Mouse (Mus musculus): ENCODE measurements around the gene Cacna1e.

Cacna1e gene

DNA sequence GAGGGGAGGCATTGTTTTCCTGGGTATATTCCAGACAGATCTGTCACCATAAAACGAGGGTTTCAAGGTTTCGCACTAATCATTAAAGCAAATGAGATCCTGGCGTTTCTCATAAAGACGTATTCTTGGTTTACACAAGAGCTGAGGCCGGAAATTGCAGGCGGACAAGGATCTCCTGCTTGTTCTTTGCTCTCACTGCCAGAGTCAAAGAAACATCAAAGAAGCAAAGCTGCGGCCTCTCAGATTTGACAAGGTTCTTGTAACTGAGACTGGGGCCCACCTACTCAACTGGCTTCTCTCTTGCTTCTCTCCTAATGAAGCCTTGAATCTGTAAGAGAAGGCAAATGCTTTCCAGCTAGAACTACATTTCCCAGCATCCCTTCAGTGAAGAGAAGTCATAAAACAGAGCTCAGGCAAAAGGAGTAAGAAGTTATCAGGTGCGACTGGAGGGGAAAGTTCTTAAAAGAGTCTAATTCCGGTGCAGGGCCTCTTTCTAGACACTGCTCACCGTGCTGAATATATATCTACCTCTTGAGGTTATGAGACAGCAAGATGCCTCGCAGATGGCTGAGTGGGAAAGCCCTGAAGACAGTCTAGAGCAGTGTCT lies 104.3 kb downstream of the Cacna1e start:
- no peak for DNase-seq

DNA sequence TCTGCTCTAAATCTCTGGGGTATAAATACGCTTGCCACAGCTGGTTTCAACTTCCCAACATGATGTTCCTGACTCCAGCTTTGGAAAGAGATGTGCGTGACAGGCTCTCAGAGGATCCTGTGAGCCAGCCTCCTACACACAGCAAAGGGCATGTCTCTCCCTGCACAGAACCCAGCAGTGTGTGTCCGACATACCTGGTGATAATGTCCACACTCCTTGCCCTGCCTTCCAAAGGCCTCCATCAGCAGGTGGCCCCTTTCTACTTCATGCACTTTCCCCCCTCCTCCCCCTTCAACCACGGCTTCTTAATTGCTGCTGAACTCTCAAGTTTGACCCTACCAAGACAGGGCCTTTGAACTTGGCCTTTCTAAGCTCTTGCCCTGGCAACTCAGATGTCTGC lies 108.0 kb downstream of the Cacna1e start:
- no peak for DNase-seq

DNA sequence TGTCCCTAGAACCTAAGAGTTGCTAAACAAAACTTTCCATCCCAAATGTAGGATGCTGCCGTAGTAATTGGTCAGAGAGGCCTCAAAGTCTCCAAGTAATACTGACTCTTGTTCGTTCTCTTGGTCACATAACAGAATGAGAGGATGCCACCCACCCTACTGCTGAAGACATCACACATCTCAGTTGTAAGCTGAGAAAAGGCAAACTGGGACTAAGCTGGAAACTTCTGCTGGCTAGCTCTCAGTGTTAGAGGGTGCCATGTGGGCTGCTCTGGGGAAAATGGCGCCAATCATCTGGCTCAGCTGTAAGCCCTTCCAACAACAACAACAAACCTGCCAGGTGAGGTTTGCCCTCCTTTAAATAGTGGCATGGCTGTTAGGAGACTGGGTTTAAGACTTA lies 109.8 kb downstream of the Cacna1e start:
- DNase-seq: no peak

DNA sequence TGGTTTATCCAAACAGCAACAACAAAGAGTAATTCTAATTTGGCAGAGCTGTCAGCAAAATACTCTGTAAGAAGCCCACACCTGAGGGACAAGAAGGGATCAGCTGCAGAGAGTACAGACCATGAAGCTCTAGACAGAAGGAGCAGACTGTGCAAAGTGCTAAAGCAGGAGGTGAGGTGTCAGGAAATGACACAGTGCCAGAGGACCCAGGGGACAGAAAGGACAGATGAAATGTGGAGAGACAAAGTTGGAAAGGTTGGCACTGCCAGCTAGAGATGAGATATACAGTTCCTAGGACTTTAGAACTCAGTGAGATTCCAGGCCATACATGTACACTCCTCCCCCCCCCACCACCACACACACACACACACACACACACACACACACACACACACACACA lies 113.2 kb downstream of the Cacna1e start:
- DNase-seq: no peak

DNA sequence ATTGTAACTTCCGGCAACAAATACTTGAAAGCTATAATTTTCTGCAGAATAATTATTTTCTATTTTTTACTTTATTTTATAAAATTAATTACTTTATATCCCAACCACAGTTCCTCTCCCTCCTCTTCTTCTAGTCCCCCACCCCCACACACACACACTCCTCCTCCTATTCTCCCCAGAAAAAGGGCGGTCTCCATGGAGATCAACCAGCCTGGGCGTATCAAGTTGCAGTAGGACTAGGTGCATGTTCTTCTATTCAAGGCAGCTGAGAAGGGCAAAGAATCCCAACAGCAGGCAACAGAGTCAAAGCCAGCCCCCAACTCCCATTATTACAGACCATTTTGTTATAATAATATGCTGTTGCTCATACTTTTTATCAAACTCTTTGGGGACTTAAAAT lies 113.8 kb downstream of the Cacna1e start:
- DNase-seq: no peak

DNA sequence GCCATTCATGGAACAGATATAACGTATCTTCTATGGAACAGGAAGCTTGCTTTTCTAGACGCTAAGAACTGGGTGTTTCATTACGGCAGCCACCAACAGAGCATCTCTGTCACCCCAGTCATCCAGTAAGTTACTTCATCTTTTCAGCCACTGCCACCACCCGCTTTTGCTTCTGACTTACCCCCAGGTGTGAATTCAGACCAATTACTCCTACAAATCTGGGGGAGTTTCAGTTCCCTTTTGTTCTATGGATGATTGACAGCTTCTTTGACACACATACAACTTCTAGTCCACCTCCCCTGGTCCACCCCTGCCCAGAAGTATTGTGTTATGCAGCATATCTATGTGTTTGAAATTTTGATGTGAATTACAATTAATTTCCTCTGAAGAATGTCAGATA lies 121.2 kb downstream of the Cacna1e start:
- no peak for DNase-seq

DNA sequence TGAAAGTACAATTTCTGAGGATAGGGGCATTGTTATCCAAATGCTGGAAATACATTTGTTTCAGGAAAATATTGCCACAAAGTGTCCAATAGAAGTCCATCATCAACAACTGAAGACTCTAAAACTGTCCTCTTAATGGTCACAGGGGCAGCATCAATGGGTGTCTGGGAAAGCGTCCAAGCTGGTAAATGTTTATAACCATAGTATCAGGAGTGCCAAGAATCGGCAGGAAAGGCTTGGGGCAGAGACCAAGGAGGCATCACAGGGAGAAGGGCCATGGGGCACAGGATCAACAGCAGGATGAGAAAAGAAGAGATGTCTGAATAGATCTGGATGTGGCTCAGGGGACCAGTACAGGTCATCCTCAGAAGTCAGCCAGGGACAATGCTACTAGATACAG lies 132.2 kb downstream of the Cacna1e start:
- peak; percentile 47 to 57 for DNase-seq

DNA sequence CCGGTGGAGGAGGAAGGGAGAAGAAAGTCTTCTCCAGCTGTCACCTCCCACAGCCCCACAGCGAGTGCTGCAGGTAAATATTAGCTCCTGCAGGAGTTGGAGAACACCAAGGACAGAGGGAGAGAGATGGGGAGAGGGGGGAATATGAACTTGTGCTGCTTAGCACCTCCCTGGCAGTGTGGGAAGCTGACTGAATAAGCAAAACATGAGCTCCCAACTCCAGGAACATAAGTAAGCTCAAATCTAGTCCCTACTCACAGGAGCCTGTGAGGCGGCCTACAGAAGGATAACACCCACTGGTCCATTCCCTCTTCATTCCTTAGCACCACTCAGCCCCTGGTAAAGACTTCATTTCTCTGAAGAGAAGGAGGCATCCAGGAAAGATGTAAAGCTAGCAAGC lies 135.8 kb downstream of the Cacna1e start:
- no peak for DNase-seq

DNA sequence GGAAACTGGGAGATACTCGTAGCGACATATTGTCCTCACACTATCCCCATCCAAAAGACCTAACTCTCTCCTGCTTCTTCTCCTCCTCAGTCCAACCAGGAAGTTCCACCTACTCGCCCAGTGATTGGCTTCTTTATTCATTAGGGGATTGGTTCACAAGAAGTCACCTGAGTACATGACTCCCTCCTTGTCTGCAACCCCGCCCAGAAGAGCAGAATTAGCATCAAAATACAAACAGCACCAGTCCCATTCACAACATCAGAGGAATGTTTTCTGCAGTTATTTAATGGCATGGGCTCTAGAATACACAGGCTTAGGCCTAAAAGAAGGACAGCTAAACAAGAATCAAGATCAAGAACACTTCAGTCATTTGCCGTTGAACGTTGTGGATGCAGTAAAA lies 139.1 kb downstream of the Cacna1e start:
- no peak for DNase-seq

DNA sequence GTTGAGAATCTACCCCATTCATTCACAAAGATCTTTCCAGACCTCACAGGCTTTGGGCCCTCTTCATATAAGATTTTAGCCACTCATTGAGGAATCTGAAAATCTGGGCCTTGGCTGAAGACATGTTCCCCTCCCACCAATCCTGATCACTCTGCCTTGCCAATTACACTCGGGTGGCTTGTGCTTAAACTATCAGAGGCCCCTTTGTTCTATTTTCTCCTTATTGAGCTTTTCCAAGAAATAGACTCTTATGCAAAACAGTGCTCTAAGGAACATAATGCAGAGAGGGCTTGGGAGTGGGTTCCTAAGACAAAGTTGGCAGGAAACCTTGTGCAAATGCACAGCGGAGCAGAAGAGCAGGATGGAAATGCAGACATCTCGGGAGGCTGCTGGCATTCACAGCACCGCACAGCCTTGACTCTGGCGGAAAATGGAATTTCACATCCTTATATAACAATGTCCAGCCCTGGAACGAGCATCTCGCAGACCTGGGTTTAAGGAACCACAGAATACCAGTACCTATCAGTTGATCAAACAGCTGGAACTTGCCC lies 153.8 kb downstream of the Cacna1e start:
- DNase-seq: no peak

DNA sequence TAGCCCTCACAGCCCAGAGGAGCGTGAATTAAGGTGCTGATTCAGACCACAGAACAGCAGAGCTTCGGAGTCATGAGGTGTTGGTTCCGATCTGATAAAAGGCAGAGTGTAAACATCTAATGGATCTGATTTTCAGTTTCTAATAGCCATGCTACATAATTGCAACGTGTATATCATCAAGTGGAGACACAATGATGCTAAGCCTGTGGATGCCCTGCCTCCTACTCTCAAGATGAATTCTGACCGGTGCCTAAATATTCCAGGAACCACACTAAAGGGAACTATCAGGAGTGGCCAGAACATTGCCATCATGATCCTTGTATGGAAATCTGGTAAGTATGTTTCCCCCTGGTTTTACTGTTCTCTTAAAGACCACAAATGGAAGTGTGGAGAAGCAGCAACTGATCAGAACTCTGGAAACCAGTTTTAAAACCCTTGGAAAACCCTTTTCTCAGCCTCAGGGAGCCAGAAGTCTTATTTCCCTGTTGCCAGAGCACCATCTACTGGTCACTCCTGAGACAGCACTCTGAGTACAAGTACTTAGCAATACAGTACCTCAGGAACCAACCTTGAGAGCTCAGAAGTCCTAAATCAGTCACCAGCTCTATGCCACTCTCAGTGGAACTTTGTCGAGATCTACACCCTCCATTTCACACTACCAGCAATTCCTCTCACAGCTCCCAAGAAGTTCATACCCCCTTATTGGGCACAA lies 154.9 kb downstream of the Cacna1e start:
- DNase-seq: peak; percentile 40 to 79

DNA sequence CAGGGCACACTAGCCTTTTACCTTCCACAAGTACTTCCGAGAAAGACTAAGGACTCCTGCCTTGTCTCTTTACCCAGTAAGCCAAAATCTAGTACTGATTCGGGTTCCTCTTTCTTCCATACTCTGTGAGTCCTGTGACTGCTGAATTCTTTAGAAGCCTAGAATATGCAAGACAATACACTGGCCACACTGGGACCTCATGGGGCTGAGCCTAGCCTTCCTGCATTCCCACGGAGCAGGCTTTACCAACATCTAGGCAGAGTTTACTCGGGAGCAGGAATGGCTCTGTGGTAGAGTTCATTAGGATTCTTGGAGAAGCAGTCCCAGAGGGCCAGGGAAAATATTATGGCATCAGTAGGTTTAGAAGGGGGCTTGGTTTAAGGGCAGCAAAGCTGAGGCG lies 155.6 kb downstream of the Cacna1e start:
- no peak for DNase-seq

DNA sequence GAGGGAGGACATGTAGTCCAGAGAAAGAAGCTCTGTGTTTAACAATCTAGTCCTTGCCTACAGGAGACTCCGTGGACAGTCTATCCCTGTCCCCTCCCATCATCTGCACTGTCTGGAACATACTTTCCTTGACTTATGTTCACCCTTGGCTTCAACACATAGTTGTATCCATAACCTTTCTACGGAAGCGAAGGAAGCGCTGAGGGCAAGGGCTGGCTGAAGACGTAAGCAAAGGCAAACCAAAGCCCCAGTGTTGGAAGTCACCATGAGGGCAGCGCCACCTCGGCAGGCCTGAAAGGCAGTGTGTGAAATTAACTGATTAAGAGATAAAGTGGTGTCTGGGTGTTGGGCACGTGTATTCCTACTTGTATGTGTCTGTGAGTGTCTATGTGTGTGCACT lies 156.6 kb downstream of the Cacna1e start:
- DNase-seq: no peak

DNA sequence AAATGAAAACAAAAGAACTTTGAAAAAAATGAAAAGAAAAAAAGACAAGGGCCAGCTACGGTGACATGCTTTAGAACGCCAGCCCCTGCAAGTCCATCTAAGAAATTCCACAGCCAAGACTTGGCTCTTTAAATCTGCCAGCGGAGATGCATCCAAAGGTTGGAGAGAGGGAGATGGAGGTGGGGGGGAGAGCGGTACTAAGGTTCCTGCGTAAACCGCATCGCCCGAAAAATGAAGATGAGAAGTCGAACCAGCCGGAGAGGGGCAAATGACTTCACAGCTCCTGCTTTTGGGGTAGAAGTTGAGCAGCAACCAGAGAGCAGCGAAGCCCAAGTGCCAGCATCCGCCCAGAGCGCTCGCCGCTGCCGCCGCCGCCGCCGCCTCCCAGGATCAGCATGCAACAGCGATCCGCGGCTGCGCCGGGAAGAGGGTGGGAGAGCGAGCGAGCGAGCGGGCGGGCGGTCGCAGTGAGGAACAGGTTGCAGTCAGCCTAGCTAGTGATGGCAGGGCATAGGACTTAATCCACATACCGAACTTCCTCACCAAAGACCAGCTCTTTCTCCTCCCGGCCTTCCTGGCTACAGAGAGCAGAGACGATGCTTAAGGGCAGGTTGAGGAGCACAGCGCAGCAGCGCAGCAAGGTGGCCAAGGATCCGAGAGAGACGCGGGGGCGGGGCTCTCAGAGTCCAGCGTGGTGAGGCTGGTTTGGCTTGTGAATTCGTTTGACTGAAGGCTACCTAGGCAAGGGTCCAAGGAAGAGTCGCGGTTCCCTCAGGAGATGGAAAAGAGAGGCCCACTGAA lies 157.7 kb downstream of the Cacna1e start:
- DNase-seq: no peak

DNA sequence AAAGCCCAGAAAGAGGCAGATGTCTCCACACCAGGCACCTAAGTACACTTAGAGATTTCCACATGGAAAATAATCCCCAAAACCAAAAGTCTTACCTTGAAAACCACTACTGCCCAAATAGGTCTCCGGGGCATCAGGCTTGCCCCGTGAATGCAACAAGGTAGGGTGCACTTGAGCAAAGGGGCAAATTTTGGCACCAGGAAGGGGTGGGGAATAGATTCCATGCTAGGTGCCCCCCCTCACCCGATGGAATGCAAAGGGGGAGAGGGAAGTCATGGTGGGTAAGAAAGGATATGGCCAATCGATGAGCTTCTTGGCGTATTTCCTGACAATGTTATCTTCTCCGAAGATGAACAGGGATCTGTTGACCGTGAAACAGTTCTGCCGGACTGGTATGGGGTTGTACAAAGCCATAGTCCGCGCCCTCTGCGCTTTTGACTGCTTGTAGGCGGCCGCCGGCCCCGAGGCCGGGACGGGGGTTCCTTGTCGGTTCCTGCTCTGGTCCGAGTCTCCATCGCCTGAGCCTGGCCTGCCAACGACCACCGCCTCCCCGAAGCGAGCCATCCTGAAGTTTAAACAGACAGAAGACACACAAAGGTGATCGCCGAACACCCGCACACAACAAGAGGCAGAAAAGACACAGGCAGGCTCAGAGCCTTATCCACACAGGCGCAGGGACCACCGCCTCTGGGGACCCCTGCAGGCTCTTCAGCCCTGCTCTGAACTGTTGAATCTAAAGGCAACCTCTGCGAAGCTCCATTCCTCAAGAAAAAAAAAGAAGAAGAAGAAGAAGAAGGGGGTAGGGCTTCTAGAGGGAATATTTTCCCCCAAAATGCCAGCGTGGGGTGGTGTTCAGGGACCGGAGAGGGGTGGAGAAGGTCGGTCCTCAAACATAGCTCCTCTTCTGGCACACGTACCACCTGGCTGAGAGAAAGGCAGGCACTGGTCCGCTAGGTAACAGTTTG lies 158.7 kb downstream of the Cacna1e start:
- DNase-seq: no peak

DNA sequence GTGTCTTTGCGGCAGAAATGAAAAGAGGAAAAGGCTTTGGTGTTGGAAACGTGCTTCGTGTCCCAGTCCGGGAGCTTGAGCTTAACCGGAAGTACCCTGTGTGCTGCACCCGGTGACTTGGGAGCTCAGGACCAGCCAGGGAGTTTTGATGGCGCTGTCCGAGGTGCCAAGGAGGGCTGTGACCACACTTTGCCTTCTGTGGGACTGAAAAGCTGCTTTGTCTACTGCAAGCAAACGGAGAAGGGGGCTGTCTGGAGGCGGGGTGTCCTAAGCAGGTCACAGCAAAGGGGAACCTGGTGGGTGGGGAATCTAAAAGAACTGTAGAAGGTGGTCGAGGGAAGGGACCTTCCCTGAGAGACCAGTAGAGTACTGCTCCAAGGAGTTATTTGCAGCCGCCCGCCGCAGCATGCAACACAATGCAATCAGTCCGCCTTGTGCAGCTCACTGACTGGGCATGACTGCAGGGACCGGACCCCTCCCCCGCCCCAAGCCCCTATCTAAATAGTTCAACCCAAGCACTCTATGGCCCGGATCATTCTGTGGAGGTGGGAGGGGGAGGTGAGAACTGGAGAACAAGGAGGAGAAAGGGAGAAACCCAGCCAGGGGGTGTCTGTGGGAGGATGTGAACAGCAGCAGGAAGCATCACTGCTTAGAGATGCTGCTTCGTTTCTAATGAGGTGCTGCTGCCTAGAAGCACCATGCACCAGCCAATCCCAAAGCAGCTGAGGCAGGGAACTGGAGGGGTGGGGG lies 160.6 kb downstream of the Cacna1e start:
- no peak for DNase-seq

DNA sequence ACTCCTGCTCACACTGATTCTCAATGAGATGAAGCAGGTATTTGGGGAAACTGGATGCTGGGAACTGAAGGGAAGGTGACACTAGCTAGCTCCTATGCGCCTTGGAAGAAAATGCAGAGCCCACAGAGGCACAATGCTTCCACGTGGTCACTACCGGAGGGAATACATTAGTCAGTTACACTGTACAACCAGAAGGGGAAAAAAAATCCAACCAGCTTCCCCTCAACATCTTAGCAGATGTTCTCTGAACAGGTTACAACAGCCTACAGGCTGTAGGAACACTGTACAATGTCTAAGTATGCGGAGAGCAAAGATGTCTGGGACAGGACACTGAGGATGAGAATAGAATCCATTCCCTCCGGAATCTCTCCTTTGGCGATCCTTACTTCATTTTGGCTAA lies 161.2 kb downstream of the Cacna1e start:
- no peak for DNase-seq

DNA sequence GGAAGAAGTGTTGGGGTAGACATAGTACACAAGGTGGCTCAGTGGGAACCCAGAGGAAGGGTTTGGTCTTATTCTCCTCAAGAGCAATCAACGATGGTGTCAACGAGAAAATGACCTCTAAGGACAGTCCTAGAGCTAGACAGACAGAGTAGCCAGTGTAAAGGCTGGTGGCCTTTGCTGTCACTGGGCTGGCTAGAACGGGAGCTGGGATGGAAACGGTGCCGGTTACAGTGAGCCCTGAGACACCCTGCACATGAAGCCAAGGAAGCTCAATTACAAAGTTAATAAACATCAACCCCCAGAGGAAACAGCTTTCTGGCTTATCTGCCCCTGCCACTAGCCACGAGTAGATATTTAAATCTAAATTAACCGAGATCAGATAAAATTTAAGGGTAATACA lies 168.7 kb downstream of the Cacna1e start:
- DNase-seq: no peak

DNA sequence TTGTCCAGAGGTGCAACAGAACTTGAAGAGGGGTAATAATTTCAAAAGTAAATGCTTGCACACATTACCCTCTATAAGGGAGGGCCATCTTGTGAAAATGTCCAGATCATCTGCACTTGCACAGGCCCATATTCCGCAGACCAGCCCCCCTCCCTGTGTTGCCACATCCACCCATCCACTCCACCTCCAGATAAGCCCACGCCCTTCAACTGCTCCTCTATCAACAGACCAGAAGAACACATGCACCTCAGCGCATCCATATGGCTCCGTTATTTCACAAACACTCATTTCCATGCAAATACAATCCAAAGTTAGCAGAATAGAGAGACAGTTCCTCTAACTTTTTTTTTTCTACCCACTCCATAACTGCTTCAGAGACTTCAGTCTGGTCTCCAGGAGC lies 171.6 kb downstream of the Cacna1e start:
- no peak for DNase-seq

DNA sequence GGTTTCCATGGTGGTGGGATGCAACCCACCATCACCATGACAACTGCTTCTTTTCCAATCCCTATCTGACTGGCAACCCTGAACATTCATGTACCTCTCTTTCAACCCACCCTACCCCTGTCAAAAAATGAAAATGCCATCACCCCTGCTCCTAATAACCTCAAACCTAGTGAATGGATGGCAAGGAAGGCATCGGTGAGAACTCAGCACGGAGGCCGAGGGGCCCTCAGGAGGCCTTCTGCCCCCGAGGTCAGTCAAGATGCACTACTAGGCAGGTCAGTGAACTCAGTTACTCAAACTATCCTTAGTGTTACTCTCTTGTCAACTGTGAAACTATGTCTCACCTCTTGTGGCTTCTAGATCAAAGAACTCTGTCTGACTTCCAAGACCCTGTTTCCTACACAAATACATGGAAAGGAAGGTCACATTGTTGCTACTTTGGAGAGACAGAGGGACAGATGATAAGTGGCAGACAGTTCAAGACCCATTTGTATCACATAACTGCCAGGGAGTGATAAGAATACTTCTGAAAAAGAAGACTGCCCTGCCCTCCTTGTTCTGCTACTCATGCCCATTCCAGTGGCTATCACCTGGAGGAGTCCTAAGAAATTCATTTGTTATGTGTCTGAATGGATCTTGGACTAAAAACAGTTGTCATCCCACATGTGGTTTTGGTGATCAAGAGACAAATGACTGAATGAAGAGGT lies 176.6 kb downstream of the Cacna1e start:
- no peak for DNase-seq

DNA sequence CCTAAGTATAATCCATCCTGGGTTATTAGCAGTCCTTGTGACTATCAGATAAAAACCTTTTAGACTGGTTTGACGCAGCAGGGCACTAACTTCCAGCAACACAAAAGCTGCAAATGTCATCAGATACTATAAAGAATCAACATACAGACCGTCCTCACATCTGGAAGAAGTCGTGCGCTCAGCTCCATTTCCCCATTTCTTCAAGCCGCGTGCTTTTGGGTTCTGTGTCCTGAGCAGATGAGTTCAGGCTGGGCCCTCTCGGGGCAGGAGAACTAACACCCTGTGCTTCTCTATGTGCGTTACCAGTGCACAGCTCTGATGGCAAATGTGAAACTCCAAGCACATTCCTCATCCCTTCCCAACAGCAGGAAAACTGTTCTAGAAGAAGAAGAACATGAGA lies 177.3 kb downstream of the Cacna1e start:
- DNase-seq: no peak

Data from kidney, adult 8-10 months (tissue).